Mouse (Mus musculus) skeletal muscle tissue, postnatal 0 days (tissue): ENCODE data around the gene Slc17a8. TPM values are rescaled to one million over a fixed set of nuclear protein-coding genes. Genes with fewer than 3 reads are reported as not detected.

Source experiments
- polyA plus RNA-seq: library from polyadenylated mRNA; unstranded; fragments of >200 nt; fragmentation: Nextera tagmentation; extraction: Ambion mirVana; gene quantifications from 2 replicates; pipeline ENCODE4 v1.2.1, GENCODE M21; 2015

The Slc17a8 gene
- not detected in 2 replicates for polyA plus RNA-seq

GRCm38 (mm10) chr10:89621129-89621528, at the start of gene Slc17a8:
Gene Slc17a8, minus strand, starts transcription at chr10:89621253.

DNA sequence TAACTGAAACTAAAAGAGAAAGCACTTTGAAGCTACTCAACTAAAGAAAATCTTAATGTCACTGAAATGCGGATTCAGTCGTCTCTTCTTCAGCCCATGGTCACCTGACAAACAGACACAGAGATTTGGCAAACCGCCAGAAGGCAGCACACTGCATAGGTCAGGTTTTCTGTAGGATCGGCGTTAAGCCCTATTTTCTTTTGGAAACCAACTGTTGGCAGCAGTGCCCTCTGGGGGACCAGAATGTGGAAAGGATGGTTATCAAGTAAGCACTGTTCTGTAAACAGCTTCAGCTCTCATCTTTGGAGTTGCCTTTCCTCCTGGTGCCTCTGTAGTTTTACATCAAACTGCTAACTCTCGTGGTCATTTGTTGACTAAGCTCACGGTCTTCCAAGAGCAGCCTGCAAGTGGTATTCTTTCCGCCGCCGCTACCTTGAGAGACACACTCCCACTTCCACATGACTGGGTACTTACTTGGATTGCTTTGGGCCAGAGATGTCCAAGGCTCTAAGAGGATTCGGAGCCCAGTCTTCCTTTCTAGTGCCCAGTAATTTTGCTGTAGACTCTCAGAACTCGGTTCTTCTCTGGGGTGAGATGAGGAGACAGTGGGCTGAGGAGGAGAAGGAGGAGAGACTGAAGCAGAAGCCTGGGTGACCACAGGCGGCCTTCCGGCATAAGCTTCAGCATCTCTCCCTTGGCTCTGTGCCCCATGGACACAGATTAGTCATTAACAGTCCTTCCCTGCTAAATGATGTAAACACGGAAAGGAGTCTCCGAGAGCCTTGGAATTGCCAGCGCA, 87.9 kb downstream of the Slc17a8 start, which contains the start of gene Nr1h4:
Gene Nr1h4 (minus strand): TSS at position 657 of the 799 bp plus-strand sequence.

Other genes with a start within 250 kb of the Slc17a8 start
- gene Gas2l3, start 177.3 kb downstream of the Slc17a8 start, polyA plus RNA-seq = 6.1 and 8.3 TPM in 2 replicates
- not detected in 2 replicates for gene Nr1h4, start 87.7 kb downstream of the Slc17a8 start, polyA plus RNA-seq
- 2.8 and 3.1 TPM in 2 replicates for gene Scyl2, start 65.0 kb upstream of the Slc17a8 start, polyA plus RNA-seq
- gene Actr6, start 111.0 kb upstream of the Slc17a8 start, polyA plus RNA-seq = 17.2 and 19.9 TPM in 2 replicates
- 6.3 and 8.8 TPM in 2 replicates for gene Uhrf1bp1l, start 123.7 kb upstream of the Slc17a8 start, polyA plus RNA-seq